Mouse (Mus musculus): Measurements from ENCODE around the gene Insl5. TPM values are rescaled to one million over a fixed set of nuclear protein-coding genes. Genes with fewer than 3 reads are reported as not detected.

Insl5 gene
- not detected in 2 replicates for polyA plus RNA-seq (2011; ENCODE audit: insufficient read depth, insufficient read length, low read depth, missing spikeins)

GRCm38 (mm10) chr4:103026621-103027020 lies at the start of gene Insl5:
Insl5 (minus strand) TSS chr4:103026842.
- no peaks in the 10 kb centered on the region for H3K4me1 ChIP-seq (ENCODE audit: control insufficient read depth, insufficient read depth, low read length)
- no peaks in the 10 kb centered on the region for H3K27me3 ChIP-seq (ENCODE audit: control insufficient read depth, insufficient read depth, low read length, poor library complexity, severe bottlenecking)
- no peak within 1 kb of the TSS for H3K4me3 ChIP-seq (ENCODE audit: low read depth, low read length)
- TF ChIP-seq POLR2A (IDR thresholded peaks at IDR 0.05; ENCODE audit: insufficient read depth, low read length) (no peak), CTCF (IDR thresholded peaks at IDR 0.05; ENCODE audit: low read depth, low read length) (no peak), EP300 (IDR thresholded peaks at IDR 0.05; ENCODE audit: insufficient read depth, low read depth, low read length) (no peak)
- H3K9me3 ChIP-seq (replicated peaks; ENCODE audit: control insufficient read depth, insufficient read depth, low read length, poor library complexity, severe bottlenecking), result no peaks in the 10 kb centered on the region
- no peak within 1 kb of the TSS for H3K27ac ChIP-seq (ENCODE audit: insufficient read depth, low read length)
- H3K36me3 ChIP-seq (ENCODE audit: control insufficient read depth, insufficient read depth, low read length, poor library complexity, severe bottlenecking), result no peaks in the 10 kb centered on the region
- no peak within 1 kb of the TSS for H3K9ac ChIP-seq (ENCODE audit: low read depth, poor library complexity, severe bottlenecking)

DNA sequence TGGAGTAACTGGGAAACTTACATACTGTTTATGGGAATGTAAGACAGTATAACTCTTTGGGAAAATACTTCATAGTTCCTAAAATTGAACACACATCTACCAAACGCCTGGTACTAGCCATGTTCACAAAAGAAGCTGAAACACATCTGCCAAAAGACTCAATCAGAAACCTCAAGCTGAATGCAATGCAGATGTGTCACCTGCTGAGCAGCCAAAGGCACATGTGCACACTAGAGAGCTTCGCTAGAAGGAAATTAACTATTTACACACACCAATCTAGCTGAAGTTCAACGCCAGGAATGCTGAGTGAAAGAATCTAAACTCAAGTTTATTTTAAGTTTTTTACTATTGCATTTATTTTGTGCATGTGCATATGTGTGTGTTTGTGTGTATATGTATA lies 44.0 kb upstream of the Insl5 start:
- Histone ChIP-seq H3K27me3 (ENCODE audit: control insufficient read depth, insufficient read depth, low read length, poor library complexity, severe bottlenecking) (no peaks in the 10 kb centered on the region), H3K4me3 (ENCODE audit: low read depth, low read length) (no peak overlapping the region), H3K27ac (ENCODE audit: insufficient read depth, low read length) (no peak overlapping the region), H3K9me3 (replicated peaks; ENCODE audit: control insufficient read depth, insufficient read depth, low read length, poor library complexity, severe bottlenecking) (no peaks in the 10 kb centered on the region), H3K36me3 (ENCODE audit: control insufficient read depth, insufficient read depth, low read length, poor library complexity, severe bottlenecking) (no peaks in the 10 kb centered on the region), H3K9ac (ENCODE audit: low read depth, poor library complexity, severe bottlenecking) (no peak overlapping the region), H3K4me1 (ENCODE audit: control insufficient read depth, insufficient read depth, low read length) (peaks cover 1% of the 10 kb centered on the region)
- TF ChIP-seq CTCF (IDR thresholded peaks at IDR 0.05; ENCODE audit: low read depth, low read length) (no peak), EP300 (IDR thresholded peaks at IDR 0.05; ENCODE audit: insufficient read depth, low read depth, low read length) (no peak), POLR2A (IDR thresholded peaks at IDR 0.05; ENCODE audit: insufficient read depth, low read length) (no peak)

- Histone ChIP-seq H3K36me3 (ENCODE audit: control insufficient read depth, insufficient read depth, low read length, poor library complexity, severe bottlenecking) (no peaks in the 10 kb centered on the region), H3K9me3 (replicated peaks; ENCODE audit: control insufficient read depth, insufficient read depth, low read length, poor library complexity, severe bottlenecking) (no peaks in the 10 kb centered on the region), H3K27me3 (ENCODE audit: control insufficient read depth, insufficient read depth, low read length, poor library complexity, severe bottlenecking) (no peaks in the 10 kb centered on the region), H3K9ac (ENCODE audit: low read depth, poor library complexity, severe bottlenecking) (no peak overlapping the region), H3K4me1 (ENCODE audit: control insufficient read depth, insufficient read depth, low read length) (peaks cover 1% of the 10 kb centered on the region), H3K27ac (ENCODE audit: insufficient read depth, low read length) (no peak overlapping the region), H3K4me3 (ENCODE audit: low read depth, low read length) (no peak overlapping the region)
- TF ChIP-seq EP300 (IDR thresholded peaks at IDR 0.05; ENCODE audit: insufficient read depth, low read depth, low read length) (no peak), POLR2A (IDR thresholded peaks at IDR 0.05; ENCODE audit: insufficient read depth, low read length) (no peak), CTCF (IDR thresholded peaks at IDR 0.05; ENCODE audit: low read depth, low read length) (no peak)
These were observed 41.4 kb upstream of the Insl5 start for GRCm38 (mm10) chr4:103067906-103068655.

DNA sequence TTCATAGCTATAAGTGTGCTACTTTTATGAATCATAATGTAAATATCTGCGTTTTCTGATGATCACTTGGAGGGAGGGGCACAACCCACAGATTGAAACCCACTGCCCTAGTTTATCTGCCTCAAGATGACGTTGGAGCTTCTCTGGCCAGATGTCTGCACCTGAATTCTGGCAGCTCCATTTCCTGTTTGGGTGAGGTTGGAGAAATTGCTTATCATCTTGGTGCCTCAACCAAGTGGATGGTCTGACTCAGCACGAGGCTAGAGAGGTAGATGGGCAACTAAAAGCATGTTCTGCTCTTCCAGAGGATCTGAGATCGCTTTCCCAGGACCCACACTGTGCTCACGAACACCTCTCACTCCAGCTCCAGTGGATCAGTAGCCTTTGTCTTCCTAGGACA lies 38.3 kb upstream of the Insl5 start:
- Histone ChIP-seq H3K9me3 (replicated peaks; ENCODE audit: control insufficient read depth, insufficient read depth, low read length, poor library complexity, severe bottlenecking) (no peaks in the 10 kb centered on the region), H3K4me1 (ENCODE audit: control insufficient read depth, insufficient read depth, low read length) (peaks cover 1% of the 10 kb centered on the region), H3K4me3 (ENCODE audit: low read depth, low read length) (no peak overlapping the region), H3K9ac (ENCODE audit: low read depth, poor library complexity, severe bottlenecking) (no peak overlapping the region), H3K36me3 (ENCODE audit: control insufficient read depth, insufficient read depth, low read length, poor library complexity, severe bottlenecking) (no peaks in the 10 kb centered on the region), H3K27me3 (ENCODE audit: control insufficient read depth, insufficient read depth, low read length, poor library complexity, severe bottlenecking) (no peaks in the 10 kb centered on the region), H3K27ac (ENCODE audit: insufficient read depth, low read length) (no peak overlapping the region)
- no peak for TF ChIP-seq CTCF (IDR thresholded peaks at IDR 0.05; ENCODE audit: low read depth, low read length)

DNA sequence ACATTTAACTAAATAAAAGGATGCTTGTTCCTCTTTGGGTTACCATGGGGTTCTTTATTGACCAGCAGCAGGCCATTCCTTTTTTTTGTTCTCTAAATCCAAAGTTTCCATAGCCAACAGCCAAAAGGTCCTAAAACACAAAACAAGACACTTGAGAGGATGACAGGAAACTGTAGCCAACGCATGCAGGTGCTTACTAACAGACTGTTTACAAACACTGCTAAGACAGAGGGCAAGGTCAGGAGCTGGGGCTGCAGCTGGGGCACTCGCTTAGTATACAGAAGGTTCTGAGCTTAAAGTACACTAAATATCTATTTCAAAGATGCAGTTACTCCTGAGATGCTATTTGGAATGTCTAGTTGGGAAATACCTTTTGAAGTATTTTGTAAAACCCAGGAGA lies 37.8 kb upstream of the Insl5 start:
- no peaks in the 10 kb centered on the region for H3K27me3 ChIP-seq (ENCODE audit: control insufficient read depth, insufficient read depth, low read length, poor library complexity, severe bottlenecking)
- H3K36me3 ChIP-seq (ENCODE audit: control insufficient read depth, insufficient read depth, low read length, poor library complexity, severe bottlenecking), result no peaks in the 10 kb centered on the region
- H3K27ac ChIP-seq (ENCODE audit: insufficient read depth, low read length), result no peak overlapping the region
- peaks cover 1% of the 10 kb centered on the region for H3K4me1 ChIP-seq (ENCODE audit: control insufficient read depth, insufficient read depth, low read length)
- H3K4me3 ChIP-seq (ENCODE audit: low read depth, low read length), result no peak overlapping the region
- TF ChIP-seq EP300 (IDR thresholded peaks at IDR 0.05; ENCODE audit: insufficient read depth, low read depth, low read length) (no peak), CTCF (IDR thresholded peaks at IDR 0.05; ENCODE audit: low read depth, low read length) (no peak), POLR2A (IDR thresholded peaks at IDR 0.05; ENCODE audit: insufficient read depth, low read length) (no peak)
- H3K9ac ChIP-seq (ENCODE audit: low read depth, poor library complexity, severe bottlenecking), result no peak overlapping the region
- no peaks in the 10 kb centered on the region for H3K9me3 ChIP-seq (replicated peaks; ENCODE audit: control insufficient read depth, insufficient read depth, low read length, poor library complexity, severe bottlenecking)

DNA sequence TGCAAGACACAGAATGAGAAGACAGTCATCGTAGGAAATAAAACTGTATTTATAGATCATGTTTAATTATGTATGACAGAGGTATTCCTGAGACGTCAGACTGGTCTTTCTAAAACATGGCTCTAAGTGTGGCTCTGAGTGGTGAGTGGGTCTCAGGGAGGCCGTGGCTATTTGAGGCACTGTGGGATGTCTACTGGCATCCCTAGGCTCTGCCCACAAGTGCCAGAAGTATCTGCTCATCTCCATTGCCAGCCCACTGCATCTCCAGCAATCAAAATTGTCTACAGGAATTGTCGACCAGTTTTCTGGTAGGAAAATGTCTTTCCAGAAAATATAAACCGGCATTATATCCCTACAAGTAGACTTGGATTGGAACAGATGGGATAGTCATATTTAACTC lies 30.3 kb upstream of the Insl5 start:
- no peak overlapping the region for H3K4me3 ChIP-seq (ENCODE audit: low read depth, low read length)
- no peak for TF ChIP-seq CTCF (IDR thresholded peaks at IDR 0.05; ENCODE audit: low read depth, low read length)
- no peak for TF ChIP-seq POLR2A (IDR thresholded peaks at IDR 0.05; ENCODE audit: insufficient read depth, low read length)
- TF ChIP-seq EP300 (IDR thresholded peaks at IDR 0.05; ENCODE audit: insufficient read depth, low read depth, low read length), result no peak
- no peak overlapping the region for H3K27ac ChIP-seq (ENCODE audit: insufficient read depth, low read length)
- H3K9me3 ChIP-seq (replicated peaks; ENCODE audit: control insufficient read depth, insufficient read depth, low read length, poor library complexity, severe bottlenecking), result no peaks in the 10 kb centered on the region
- no peaks in the 10 kb centered on the region for H3K4me1 ChIP-seq (ENCODE audit: control insufficient read depth, insufficient read depth, low read length)
- H3K9ac ChIP-seq (ENCODE audit: low read depth, poor library complexity, severe bottlenecking), result no peak overlapping the region
- H3K27me3 ChIP-seq (ENCODE audit: control insufficient read depth, insufficient read depth, low read length, poor library complexity, severe bottlenecking), result no peaks in the 10 kb centered on the region
- H3K36me3 ChIP-seq (ENCODE audit: control insufficient read depth, insufficient read depth, low read length, poor library complexity, severe bottlenecking), result no peaks in the 10 kb centered on the region

Measured in ES-Bruce4 (cell line).